Mouse (Mus musculus) kidney, adult 8-10 months (tissue): ENCODE data around the gene Golim4.
A peak's percentile ranks its signal among the peaks of the same experiment; 100 is the strongest.

Source experiments
- DNase-seq, 2 experiments: peaks; one replicate each; pipeline ENCODE4 v3.0.0; 2022

Gene Golim4

DNA sequence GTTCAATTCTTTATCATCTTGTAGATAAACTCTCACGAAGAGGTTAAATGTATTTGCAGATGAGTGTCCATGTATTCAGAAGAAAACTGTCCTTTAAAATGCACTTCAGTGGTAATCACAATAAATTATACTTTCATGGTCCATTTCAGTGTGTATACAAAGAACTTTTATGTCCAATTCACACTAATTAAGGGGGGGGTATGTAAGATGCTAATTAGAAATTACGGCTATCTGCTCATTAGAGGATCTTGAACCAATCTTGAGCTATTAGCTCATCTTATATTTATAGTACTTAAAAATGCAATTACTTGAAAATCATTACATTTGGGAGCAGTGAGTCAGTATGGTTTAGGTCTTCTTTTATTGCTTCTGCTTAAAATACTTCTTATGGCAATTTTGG is 31.6 kb downstream of the Golim4 start:
- no peak for DNase-seq

DNA sequence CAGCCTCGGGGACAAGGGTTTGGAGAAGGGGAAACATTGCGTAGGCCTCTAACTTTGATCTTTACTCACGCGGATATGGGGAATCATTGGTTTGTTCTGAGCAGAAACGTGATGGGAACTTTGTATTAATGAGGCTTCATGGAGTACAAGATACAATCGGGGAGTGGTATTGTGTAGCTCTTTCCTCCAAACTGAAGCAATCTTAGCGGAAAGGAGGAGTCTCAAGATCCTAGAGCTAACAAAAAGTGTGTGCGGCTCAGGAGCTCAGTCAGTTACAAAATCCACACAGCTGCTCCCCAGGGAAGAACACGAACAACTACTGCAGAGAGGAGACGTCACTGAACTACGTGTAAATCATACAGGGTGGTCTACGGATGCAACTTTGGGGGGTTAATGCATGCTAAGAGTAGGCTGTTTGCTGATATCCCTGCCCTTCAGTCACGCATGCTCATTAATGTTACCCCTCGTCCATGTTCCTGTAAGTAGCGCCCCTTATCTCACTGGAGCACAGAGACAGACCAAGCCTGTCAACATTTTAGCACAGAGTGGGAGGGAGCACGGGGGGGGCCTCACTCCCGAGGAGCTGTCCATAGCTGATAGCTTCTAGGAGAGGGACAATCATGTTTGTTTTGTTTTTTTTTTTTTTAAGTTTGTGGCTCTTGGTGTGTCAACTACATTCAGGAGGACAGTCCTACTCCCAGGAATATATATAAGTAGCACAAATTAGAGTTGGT is 38.8 kb downstream of the Golim4 start:
- DNase-seq: no peak

DNA sequence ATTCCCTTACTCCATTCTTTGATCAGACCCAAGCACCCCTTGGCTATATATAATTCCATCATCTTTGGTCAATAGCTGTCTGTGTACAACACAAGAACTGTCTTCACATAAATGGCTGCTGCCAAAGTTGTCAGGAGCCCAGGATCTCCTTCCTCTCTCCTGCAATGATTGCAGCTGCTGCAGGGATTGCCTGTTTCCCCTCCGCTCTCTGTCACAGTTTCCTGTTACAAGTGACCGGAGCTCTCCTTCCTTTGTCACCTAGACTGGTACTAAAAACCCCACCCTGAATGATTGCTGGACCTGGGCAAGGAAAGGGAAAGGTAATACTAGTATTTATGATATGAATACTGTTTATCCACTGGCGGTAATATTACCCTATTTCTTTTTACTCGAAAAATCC is 44.0 kb downstream of the Golim4 start:
- DNase-seq: no peak

DNA sequence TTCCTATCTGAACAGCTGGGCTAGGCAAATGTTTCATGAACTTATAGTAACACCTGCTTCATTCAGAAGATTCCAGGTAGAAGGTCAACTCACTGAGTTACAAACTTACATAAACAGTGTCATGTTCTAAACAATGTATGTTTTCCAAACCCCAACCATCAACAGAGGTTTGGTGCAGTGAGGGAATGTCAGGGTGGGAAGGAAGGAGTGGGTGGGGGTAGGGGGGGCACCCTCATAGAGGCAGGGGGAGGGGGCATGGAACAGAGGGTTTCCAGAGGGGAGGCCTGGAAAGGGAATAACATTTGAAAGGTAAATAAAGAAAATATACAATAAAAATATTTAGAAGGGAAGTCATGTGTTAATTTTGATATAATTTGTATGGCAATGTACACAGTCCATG is 46.0 kb downstream of the Golim4 start:
- DNase-seq: no peak

DNA sequence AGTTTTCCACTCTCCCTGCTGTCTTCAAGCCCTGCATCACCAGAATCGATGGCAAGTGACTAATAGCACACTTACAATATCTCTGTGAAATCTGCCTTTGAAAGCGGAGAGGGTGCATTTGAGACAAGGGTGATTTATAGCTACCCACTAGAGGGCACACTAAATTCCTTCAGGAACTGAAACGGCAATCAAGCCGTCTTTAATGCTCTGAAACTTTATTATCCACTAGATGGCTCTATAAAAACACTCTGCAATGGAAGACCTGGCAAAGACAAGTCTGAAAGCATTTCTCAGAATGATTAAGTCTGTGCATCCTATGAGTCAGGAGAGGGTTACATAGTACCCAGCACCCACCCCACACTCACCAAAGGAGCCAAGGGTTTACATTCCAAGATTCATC is 46.5 kb downstream of the Golim4 start:
- DNase-seq: peak; percentile 10 to 22

DNA sequence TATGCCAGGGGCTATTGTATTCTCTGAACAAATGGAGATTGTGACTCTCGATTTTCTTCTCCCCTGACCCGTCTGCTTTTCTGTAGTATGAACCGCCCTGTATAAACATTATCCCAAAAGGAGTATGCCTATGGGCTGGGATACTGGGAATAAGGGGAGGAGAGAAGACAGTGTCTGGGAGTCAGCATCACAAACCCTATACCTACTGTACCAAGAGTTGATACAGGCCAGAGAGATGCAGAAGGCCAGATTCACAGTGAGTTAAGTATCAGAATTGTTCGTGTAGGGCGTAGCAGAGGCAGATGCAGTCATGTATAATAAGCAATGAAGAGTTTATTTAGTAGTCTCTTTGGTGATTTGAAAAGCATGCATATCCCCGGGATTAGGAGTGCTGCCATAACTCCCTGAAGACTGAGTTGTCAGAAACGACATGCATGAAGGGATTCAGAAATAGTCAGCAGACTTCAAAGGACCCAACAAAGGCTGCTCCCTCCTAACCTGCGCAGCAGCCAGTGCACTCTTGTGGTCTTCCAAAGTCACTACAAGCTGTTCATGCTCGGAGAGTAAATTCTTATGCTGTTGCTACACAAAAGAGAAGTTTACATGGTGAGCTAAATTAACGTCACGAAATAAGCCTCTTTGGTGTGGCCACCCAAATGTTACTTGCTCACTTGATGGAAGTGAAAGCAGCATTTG is 54.7 kb downstream of the Golim4 start:
- no peak for DNase-seq

DNA sequence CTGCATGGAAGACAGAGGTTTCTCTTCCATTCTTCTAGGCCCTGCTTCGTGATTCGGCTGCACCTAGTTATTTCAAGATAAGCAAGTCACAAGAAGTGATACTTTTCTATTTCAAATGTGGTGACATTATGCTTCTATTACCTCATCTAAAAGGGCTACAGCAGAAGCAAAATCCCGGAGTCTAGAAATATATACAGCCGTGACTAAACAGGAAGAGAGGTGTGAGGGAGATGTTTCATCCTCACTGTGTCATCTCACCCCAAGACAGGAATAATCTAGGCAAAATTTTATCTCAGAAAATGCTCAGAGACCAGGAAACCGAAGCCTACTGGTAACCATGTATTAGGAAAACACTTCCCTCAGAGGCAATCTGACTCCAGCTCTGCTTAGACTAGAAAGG is 61.7 kb downstream of the Golim4 start:
- no peak for DNase-seq

DNA sequence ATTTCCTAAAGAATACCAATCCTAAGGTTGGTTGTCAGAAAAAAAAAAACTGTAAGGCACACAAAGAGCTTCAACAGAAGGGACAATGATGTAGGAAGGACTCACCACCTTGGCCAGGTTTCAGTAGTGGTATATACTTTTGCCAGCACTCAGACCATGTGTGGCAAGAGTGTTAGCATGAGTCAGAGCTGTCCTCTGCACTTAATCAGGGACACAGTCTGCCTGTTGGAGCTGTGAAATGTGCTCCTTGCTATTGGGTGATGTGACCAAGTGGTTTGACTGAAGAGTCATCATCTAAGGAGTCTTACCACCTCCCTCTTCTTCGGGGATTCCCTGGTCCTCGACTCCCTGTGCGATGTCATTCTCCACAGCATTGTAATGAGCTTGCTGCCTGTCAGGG is 65.2 kb downstream of the Golim4 start:
- DNase-seq: no peak

DNA sequence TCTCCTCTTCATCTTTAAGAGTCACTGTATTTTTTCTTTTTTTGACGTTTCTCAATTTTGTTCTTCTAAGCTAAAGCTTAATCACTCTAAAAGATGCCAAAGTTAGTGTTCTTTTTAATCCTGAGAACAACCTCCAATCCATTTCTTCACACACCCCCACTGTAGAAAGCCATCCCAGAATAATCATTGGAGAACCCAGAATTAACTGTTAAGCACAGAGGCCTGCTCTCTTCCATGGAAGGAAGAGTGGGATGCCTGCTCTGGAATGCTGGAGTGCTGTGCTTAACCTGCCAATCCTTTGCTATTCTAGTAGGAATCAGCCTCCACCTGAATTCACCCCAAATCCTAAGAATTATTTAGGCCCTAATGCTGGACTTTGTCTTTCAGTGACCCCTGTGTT is 67.4 kb downstream of the Golim4 start:
- DNase-seq: no peak

DNA sequence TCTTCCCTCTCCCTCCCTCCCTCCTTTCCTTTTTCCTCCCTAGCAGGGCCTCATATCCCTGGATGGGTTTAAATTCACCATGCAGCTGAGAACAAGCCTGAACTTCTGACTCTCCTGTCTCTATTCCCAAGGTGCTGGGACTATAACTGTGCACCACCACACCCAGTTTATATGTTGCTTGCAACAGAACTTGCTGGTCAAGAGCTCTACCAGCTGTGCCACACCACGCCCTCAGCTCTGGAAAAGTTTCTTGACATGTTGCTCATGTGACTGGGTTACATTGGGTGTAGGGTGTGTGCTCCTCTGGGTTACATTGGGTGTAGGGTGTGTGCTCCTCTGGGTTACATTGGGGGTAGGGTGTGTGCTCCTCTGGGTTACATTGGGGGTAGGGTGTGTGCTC is 75.2 kb downstream of the Golim4 start:
- DNase-seq: no peak

DNA sequence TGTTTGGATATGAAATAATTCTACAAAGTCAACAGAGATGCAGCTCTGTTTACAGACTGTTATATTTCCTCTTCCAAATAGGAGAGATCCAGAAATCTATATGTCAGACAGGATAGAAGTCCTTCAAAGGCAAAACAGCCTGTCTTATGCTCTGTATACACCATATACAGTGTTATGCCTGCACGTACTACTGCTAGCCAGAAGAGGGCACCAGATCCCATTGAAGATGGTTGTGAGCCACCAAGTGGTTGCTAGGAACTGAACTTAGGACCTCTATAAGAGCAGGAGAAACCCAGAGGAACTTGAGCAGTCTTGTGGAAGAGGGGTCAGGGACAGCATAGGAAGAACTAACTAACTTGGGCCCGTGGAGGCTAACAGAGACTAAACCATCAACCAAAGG is 77.5 kb downstream of the Golim4 start:
- DNase-seq: no peak

DNA sequence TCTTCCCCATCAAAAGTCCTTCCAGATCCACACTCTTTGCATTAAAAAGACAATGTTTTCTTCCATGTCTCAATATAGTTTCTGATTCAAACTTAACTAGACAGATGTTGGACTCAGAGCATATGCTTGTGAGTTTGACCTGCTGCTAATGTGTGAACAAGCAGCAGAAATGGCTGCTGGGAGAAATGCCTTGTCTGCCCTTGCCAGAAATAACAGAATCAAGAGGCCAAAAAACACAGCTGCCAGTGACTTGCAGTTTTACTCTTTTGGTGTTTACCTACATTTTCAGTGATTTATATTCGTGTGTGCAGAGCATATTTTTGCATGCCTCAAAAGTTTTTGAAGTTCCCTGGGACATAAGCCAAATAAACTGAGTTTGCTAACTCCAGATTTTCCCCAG is 87.9 kb downstream of the Golim4 start:
- DNase-seq: peak in 1 of 2 experiments; percentile 1

DNA sequence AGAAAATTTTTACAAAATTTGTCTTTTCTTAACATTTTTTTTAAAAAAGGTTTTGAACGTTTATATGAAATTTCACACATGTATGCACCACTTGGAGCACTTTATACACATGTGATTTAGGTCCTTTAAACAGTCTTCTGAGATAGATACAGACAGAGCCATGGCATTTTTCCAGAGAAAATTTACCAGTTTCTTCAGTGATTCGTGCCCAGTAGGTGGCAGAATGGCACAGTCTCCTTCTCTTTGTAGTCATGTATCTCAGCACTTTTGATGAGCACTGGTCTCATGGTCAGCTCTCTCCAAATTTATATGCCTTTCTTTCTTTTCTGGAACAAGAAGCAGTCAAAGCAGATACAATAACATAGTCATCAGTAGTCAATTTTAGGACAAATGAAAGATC is 92.5 kb downstream of the Golim4 start:
- peak in 1 of 2 experiments; percentile 2 for DNase-seq

DNA sequence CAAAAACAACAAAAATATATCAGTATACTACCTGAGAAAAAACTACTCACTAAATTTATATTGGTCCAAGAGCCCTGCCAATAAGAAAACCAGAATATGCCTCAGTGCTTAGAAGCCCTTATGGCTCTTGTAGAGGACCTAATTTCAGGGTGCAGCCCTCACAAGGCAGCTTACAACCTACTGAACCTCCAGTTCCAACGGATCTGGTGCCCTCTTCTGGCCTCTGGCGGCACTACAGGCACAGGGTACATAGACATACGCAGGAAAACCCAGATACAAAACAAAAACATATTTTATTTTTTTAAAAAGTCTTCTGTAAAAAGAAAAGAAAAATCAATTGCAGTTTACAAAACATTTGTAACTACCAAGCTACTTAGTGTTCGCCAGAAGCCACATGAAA is 95.1 kb downstream of the Golim4 start:
- DNase-seq: peak; percentile 2 to 54

DNA sequence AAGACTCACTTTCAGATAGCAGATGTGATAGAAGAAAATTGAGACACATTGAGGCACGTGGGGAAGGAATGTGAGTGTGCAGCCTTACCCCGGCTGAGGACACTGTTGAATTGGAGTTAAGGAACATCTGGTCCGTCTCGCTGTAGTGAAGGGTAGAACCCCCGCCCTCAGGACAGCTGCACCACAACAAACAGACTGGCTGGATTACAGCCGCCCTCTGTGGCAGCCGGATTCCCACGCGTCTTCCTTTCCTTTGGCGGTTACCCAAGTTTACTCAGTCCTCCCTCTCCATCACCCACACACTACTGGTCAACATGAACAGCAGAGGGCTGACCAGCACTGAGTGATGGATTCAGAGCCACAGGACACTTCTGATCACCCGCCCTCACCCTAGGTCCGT is 96.0 kb downstream of the Golim4 start:
- DNase-seq: peak; percentile 7 to 18

DNA sequence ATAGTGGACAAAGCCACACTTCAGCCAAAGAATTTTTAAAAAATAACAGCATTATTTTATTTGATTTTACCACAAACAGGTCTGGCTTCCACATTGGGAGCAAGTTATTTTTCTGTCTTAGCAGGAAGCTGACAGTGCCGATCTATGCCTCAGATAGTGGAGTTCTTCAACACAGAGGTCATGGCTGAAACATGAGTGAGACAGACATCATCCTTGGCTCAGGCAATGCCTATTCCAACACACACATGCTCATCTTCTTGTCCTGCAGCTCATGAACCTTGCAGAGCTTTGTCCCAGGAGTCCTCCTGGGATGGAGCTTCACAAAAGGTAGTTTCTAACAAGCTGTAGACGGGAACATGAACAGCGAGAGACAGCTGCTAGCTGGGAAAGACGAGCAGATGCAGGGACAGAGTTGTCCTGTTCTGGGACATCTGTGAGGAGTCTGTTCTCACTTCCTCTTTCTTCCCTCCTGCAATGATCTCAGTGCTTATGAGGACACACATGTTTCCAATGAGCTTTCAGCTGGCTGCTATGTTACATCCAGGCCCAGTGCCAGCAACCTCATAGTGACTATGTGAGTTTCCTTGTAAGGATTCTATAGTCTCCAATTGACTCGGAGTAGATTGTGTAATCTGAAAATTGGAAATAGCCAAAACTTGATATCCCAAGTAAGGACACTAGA is 121.3 kb downstream of the Golim4 start:
- peak; percentile 1 to 2 for DNase-seq

DNA sequence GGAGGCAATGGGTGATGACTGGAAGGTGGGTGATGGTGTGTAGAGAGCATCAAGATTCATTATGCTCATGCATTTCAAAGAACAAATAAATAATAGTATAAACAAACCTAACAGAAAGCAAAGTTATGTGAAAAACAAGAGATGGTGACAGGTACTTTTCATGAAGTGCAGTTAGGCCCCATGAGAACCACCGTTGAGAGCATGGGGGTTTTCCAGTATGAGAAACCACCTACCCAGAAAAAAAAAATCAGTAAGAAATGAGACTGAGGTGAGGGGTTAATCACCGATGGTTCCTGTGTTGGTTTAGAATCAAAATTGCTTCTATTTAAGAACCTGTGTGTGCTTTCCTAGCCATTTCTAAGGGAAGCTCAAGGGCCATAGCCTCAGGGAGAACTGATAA is 121.9 kb downstream of the Golim4 start:
- DNase-seq: no peak
